Mouse (Mus musculus): Measurements from ENCODE around the gene Icosl.

DNA sequence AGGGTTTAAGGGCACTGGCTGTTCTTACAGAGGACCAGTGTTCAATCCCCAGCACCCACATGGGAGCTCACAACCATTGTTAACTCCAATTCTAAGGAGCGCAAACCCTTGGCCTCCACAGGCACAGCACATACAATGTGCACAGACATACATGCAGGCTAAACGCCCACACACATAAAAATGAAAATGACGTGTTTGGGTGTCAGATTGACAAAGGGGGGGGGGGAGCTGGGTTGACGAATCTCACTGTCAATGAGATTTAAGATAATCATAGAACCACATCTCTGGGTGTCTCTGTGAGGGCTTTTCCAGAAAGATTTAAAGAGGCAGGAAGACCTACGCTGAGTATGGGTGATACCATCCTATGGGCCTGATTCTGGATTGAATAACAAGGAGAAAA lies 57.2 kb downstream of the Icosl start:
- TF ChIP-seq GATA1 (IDR thresholded peaks at IDR 0.05; ENCODE audit: low read length): no peak
- no peak for TF ChIP-seq TAL1 (IDR thresholded peaks at IDR 0.05; ENCODE audit: low read length)

All from erythroblast, embryonic 14.5 days (primary cell).